Mouse (Mus musculus) ES-E14 (cell line): ENCODE data around the gene Pcna. TPM values are rescaled to one million over a fixed set of nuclear protein-coding genes. Genes with fewer than 3 reads are reported as not detected.
A peak's percentile ranks its signal among the peaks of the same experiment; 100 is the strongest.

Source experiments
- DNase-seq: peaks from one replicate; pipeline ENCODE4 v3.0.0-alpha.2; 2013; ENCODE audit warnings: low read depth, low spot score
- H3K27ac ChIP-seq: 2 replicates; pipeline ENCODE4 v1.5.1; 2012; ENCODE audit warnings: low read depth, mild to moderate bottlenecking, low read length, moderate library complexity, mixed read lengths; ENCODE audit not compliant: poor library complexity, insufficient read depth, severe bottlenecking
- H3K36me3 ChIP-seq: 2 replicates; pipeline ENCODE4 v1.6.1; 2012; ENCODE audit warnings: mild to moderate bottlenecking, low read length, moderate library complexity, mixed read lengths; ENCODE audit not compliant: control insufficient read depth, poor library complexity, insufficient read depth, severe bottlenecking
- H3K4me1 ChIP-seq, 2 experiments: fragments of 150-350 bp in 1 of 2; sonication (generic) in 1 of 2; 2 replicates each; pipeline ENCODE4 v1.6.1; 2012; ENCODE audit warnings: low read length in 2 of 2, mild to moderate bottlenecking in 1 of 2, mixed read lengths in 1 of 2; ENCODE audit not compliant: control insufficient read depth in 2 of 2, insufficient read depth in 2 of 2, poor library complexity in 1 of 2
- H3K4me3 ChIP-seq, 2 experiments: fragments of 150-350 bp in 1 of 2; sonication (generic) in 1 of 2; 2 replicates each; pipeline ENCODE4 v1.5.1; 2012; ENCODE audit warnings: low read length in 2 of 2, low read depth in 1 of 2, mild to moderate bottlenecking in 1 of 2, mixed read lengths in 1 of 2; ENCODE audit not compliant: insufficient read depth in 1 of 2, poor library complexity in 1 of 2, severe bottlenecking in 1 of 2
- H3K9ac ChIP-seq: 2 replicates; pipeline ENCODE4 v1.6.1; 2012; ENCODE audit warnings: low read depth, mild to moderate bottlenecking, low read length, mixed read lengths; ENCODE audit not compliant: poor library complexity, insufficient read depth, severe bottlenecking
- H3K9me3 ChIP-seq: fragments of 150-350 bp; sonication (generic); 2 replicates; pipeline ENCODE4 v1.6.1; 2012; ENCODE audit warnings: low read depth, mild to moderate bottlenecking, low read length; ENCODE audit not compliant: control insufficient read depth, insufficient read depth
- CHD2 ChIP-seq: IDR thresholded peaks from 2 replicates; pipeline ENCODE4 v1.6.1; 2014; ENCODE audit warnings: mild to moderate bottlenecking, low read depth, low read length, inconsistent platforms
- HCFC1 ChIP-seq: IDR thresholded peaks from 2 replicates; pipeline ENCODE4 v1.6.1; 2012; ENCODE audit warnings: low read length, inconsistent platforms, borderline replicate concordance; ENCODE audit not compliant: insufficient read depth
- MAFK ChIP-seq: IDR thresholded peaks from 2 replicates; pipeline ENCODE4 v1.6.1; 2014; ENCODE audit warnings: mild to moderate bottlenecking, low read depth, low read length, inconsistent platforms; ENCODE audit not compliant: insufficient read depth
- ZC3H11A ChIP-seq: IDR thresholded peaks from 2 replicates; pipeline ENCODE4 v1.6.1; 2012; ENCODE audit warnings: low read depth, mild to moderate bottlenecking, inconsistent platforms, low read length, borderline replicate concordance
- ZNF384 ChIP-seq: IDR thresholded peaks from 2 replicates; pipeline ENCODE4 v1.6.1; 2012; ENCODE audit warnings: low read depth, low read length, inconsistent platforms
- in situ Hi-C, 2 experiments: fragments of 600-800 bp; cut with MboI; formaldehyde crosslinking; loops; one replicate each; pipeline ENCODE4 v1.15.1; 2025; ENCODE audit warnings: low sequenced_read_pairs in 2 of 2, inconsistent platforms in 1 of 2; ENCODE audit not compliant: unreplicated experiment in 2 of 2
- total RNA-seq: library from RNA; depleted of rRNA; stranded (reverse); fragments of 300-350 nt; gene quantifications from 2 replicates; pipeline ENCODE4 v1.2.3, GENCODE M21; 2012

Pcna gene
- total RNA-seq, 1 experiment, result 370 TPM

DNA sequence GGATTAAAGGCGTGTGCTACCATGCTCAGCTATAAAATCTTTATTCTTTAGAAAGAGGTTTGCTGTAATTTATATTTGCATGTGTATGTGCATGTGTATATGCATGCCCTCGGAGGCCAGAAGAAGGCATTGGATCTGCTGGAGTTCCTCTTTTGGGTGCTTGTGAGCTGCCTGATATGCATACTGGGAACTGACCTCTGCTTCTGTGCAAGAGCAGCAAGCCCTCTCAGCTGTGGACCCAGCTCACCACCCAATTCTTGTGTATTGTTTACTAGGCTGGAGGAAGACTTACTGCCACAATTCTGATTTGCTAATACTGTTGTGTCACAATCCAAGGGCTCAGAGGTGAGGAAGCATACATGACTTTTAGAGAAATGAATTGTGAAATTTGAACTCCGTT lies 13.0 kb upstream of the Pcna start:
- TF ChIP-seq ZNF384 (no peak), MAFK (no peak), CHD2 (no peak), HCFC1 (no peak), ZC3H11A (no peak)
- in situ Hi-C loops, result no loop called here
- H3K36me3 ChIP-seq, result no peaks in the 10 kb centered on the region
- peaks cover 0 to 5% of the 10 kb centered on the region in 2 experiments; a peak in 3 of 4 replicates for H3K4me1 ChIP-seq
- no peak overlapping the region for H3K4me3 ChIP-seq
- H3K9ac ChIP-seq, result no peak overlapping the region
- no peak for DNase-seq
- no peak overlapping the region for H3K27ac ChIP-seq
- H3K9me3 ChIP-seq, result no peaks in the 10 kb centered on the region

GRCm38 (mm10) chr2:132265196-132265595 lies 12.1 kb upstream of the Pcna start:
- H3K4me3 ChIP-seq, result no peak overlapping the region

GRCm38 (mm10) chr2:132264266-132264710 lies 11.2 kb upstream of the Pcna start:
- H3K36me3 ChIP-seq, result no peaks in the 10 kb centered on the region
- H3K4me1 ChIP-seq, result peaks cover 0 to 5% of the 10 kb centered on the region in 2 experiments; a peak in 3 of 4 replicates
- H3K9me3 ChIP-seq, result no peaks in the 10 kb centered on the region
- no peak for DNase-seq
- no peak for TF ChIP-seq ZNF384
- no peak for TF ChIP-seq ZC3H11A
- TF ChIP-seq CHD2, result no peak
- no peak for TF ChIP-seq HCFC1
- TF ChIP-seq MAFK, result no peak
- H3K27ac ChIP-seq, result no peak overlapping the region
- in situ Hi-C loops, result no loop called here
- H3K4me3 ChIP-seq, result peak overlapping the region; percentile 91 to 92
- peak overlapping the region; percentile 85 for H3K9ac ChIP-seq

More at GRCm38 (mm10) chr2:132265196-132265595, 12.1 kb upstream of the Pcna start:
- Histone ChIP-seq H3K9ac (no peak overlapping the region), H3K27ac (no peak overlapping the region), H3K36me3 (no peaks in the 10 kb centered on the region), H3K4me1 (peaks cover 0 to 5% of the 10 kb centered on the region in 2 experiments; a peak in 3 of 4 replicates), H3K9me3 (no peaks in the 10 kb centered on the region)
- TF ChIP-seq MAFK (no peak), CHD2 (no peak), HCFC1 (no peak), ZC3H11A (no peak), ZNF384 (no peak)
- DNase-seq, result no peak
- in situ Hi-C loops, result no loop called here

DNA sequence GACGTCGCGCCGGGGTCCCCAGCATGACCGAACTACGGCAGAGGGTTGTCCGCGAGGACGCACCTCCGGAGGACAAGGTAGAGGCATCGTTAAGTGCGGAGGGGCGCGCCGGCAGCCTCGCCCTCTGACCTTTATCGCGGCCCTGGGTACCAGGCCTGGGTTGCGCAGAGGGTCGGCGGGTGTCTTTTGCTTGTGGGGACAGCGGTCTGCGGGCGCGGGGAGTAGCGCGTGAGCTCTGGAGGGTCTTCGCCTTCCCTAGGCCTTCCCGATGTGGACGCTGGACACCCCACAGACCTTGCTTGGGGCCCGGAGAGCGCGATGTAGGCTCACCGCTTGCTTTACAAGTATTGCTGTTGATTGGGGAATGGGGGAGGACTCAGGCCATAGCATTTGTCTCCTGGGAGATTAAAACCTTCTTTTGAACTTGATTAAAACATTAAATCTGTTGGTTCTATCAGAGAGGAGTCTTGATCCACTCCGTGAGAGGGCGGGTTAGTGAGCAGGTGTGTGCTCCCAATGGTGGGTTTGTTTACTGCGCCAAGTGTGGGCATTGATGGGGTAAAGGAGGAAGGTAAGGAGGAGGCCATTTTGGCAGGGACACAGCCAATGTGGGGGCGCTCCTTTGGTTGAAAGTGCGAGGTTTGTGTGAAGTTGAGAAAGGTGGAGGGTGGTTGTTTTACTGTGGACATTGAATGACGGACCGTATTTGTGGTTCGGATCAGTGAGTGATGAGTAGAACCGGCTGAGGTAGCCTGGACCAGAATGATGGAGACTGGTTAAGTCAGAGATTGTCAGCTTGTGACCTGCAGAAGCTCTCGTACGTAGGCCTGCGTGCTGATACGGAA lies 10.5 kb upstream of the Pcna start:
- no peak for DNase-seq
- H3K4me1 ChIP-seq, result peaks cover 2% of the 10 kb centered on the region in 2 experiments; a peak in 3 of 4 replicates
- peak overlapping the region; percentile 85 for H3K9ac ChIP-seq
- TF ChIP-seq ZNF384, result no peak
- no peak for TF ChIP-seq HCFC1
- no peak for TF ChIP-seq CHD2
- TF ChIP-seq ZC3H11A, result no peak
- no peak for TF ChIP-seq MAFK
- in situ Hi-C loops, result no loop called here
- H3K27ac ChIP-seq, result peak overlapping the region; percentile 69
- no peaks in the 10 kb centered on the region for H3K36me3 ChIP-seq
- no peaks in the 10 kb centered on the region for H3K9me3 ChIP-seq
- peak overlapping the region; percentile 91 to 92 for H3K4me3 ChIP-seq
